Mouse (Mus musculus) ES-Bruce4 (cell line): ENCODE data around the gene Phf21b. TPM values are rescaled to one million over a fixed set of nuclear protein-coding genes. Genes with fewer than 3 reads are reported as not detected.

ENCODE experiments used
- H3K27ac ChIP-seq: 2 replicates; pipeline ENCODE4 v1.5.1; 2012; ENCODE audit warnings: low read length, inconsistent platforms; ENCODE audit not compliant: insufficient read depth
- H3K27me3 ChIP-seq: 2 replicates; pipeline ENCODE4 v1.6.1; 2012; ENCODE audit warnings: mild to moderate bottlenecking, low read length, inconsistent platforms; ENCODE audit not compliant: control insufficient read depth, poor library complexity, insufficient read depth, severe bottlenecking
- H3K36me3 ChIP-seq: 2 replicates; pipeline ENCODE4 v1.6.1; 2012; ENCODE audit warnings: inconsistent platforms, mild to moderate bottlenecking, low read length, moderate library complexity; ENCODE audit not compliant: control insufficient read depth, poor library complexity, insufficient read depth, severe bottlenecking
- H3K4me1 ChIP-seq: one replicate; pipeline ENCODE4 v1.8.1; 2011; ENCODE audit warnings: low read length; ENCODE audit not compliant: control insufficient read depth, insufficient read depth
- H3K4me3 ChIP-seq: 2 replicates; pipeline ENCODE4 v1.5.1; 2011; ENCODE audit warnings: low read depth, mild to moderate bottlenecking, low read length
- H3K9ac ChIP-seq: 2 replicates; pipeline ENCODE4 v1.6.1; 2012; ENCODE audit warnings: low read depth, mild to moderate bottlenecking, inconsistent platforms; ENCODE audit not compliant: poor library complexity, severe bottlenecking
- H3K9me3 ChIP-seq: replicated peaks from 2 replicates; pipeline ENCODE4 v1.6.1; 2012; ENCODE audit warnings: mild to moderate bottlenecking, low read length, inconsistent platforms; ENCODE audit not compliant: control insufficient read depth, poor library complexity, insufficient read depth, severe bottlenecking
- CTCF ChIP-seq: IDR thresholded peaks from one replicate; pipeline ENCODE4 v1.8.1; 2011; ENCODE audit warnings: low read depth, low read length
- EP300 ChIP-seq: IDR thresholded peaks from 2 replicates; pipeline ENCODE4 v1.6.1; 2011; ENCODE audit warnings: low read depth, low read length; ENCODE audit not compliant: insufficient read depth
- POLR2A ChIP-seq: IDR thresholded peaks from one replicate; pipeline ENCODE4 v1.8.1; 2011; ENCODE audit warnings: low read length; ENCODE audit not compliant: insufficient read depth
- polyA plus RNA-seq: library from polyadenylated mRNA; stranded (reverse); fragments of >200 nt; gene quantifications from 2 replicates; pipeline ENCODE4 v1.2.4, GENCODE M21; 2011; ENCODE audit warnings: low read depth; ENCODE audit not compliant: missing spikeins, insufficient read depth, insufficient read length

Phf21b gene
- polyA plus RNA-seq, 1 experiment = 4.2 TPM

GRCm38 (mm10) chr15:84852457-84853070, 3.3 kb downstream of the Phf21b start:
- Histone ChIP-seq H3K27ac (no peak overlapping the region), H3K36me3 (no peaks in the 10 kb centered on the region), H3K4me3 (no peak overlapping the region), H3K9me3 (no peaks in the 10 kb centered on the region), H3K4me1 (no peaks in the 10 kb centered on the region), H3K9ac (no peak overlapping the region), H3K27me3 (peaks cover 6% of the 10 kb centered on the region; the same call in 1 of the 2 replicates)
- TF ChIP-seq POLR2A (no peak), CTCF (no peak), EP300 (no peak)

DNA sequence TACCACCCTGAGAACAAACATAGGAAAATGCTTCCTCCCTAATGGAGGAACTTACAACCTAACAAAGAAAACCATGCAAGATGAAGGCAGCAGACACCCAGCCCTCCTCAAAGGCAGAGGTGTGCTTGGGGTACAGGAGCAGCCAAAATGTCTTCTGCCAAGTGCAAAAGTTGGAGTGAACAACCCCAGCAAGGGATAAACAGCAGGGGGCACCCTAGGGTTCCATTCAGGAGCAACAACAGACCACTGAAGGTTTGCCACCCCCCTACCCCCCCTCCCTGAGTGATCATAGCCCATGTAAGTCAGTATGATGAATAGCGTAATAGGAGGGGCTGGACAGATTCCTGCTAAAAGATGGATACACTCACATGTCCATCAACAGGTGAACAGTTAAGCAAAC, 5.5 kb downstream of the Phf21b start:
- TF ChIP-seq POLR2A = no peak
- TF ChIP-seq EP300 = no peak
- TF ChIP-seq CTCF = no peak
- no peak overlapping the region for H3K4me3 ChIP-seq
- H3K9ac ChIP-seq = no peak overlapping the region
- H3K36me3 ChIP-seq = no peaks in the 10 kb centered on the region
- no peaks in the 10 kb centered on the region for H3K4me1 ChIP-seq
- no peaks in the 10 kb centered on the region for H3K9me3 ChIP-seq
- H3K27ac ChIP-seq = no peak overlapping the region
- H3K27me3 ChIP-seq = peaks cover 6% of the 10 kb centered on the region; the same call in 1 of the 2 replicates

DNA sequence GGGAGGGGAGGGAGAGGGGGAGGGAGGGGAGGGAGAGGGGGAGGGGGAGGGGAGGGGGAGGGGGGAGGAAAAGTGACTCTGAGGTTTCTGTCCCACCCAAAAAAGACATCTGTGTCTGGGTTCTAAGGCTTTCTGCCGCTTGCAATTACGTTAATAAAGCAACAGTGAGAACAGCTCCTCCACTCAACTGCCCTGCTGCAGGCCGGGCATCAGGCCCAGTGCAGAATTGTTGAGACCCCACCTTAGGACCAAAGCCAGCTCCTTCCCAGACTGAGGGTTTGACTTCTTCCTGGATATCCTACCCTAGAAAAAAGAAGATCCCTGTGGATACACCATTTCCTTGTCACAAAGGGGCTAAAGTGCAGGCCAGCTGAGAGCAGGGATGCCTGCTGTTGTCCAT, 9.6 kb downstream of the Phf21b start:
- TF ChIP-seq EP300 = no peak
- no peak overlapping the region for H3K4me3 ChIP-seq
- no peaks in the 10 kb centered on the region for H3K9me3 ChIP-seq
- H3K36me3 ChIP-seq = no peaks in the 10 kb centered on the region
- no peak overlapping the region for H3K9ac ChIP-seq
- H3K4me1 ChIP-seq = no peaks in the 10 kb centered on the region
- no peaks in the 10 kb centered on the region for H3K27me3 ChIP-seq
- H3K27ac ChIP-seq = no peak overlapping the region

DNA sequence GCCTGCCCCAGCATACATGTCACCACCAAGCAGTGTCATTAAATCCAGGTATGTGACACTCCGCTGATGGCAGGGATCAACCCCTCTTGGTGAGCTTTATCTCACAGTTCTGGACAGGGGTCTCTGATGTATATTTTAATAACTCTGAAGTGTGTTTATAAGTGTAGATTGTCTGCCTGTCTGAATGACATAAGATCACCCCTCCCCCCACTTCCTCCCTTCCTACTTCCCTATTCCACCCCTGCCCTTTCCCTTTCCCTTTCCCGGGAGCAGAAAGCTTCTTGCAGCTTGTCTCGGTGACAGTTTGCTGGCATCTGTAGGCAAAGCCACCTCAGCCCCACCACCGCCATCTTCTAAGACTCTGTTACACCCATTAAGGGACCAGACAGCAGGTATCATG, 11.0 kb downstream of the Phf21b start:
- no peaks in the 10 kb centered on the region for H3K27me3 ChIP-seq
- TF ChIP-seq POLR2A = no peak
- H3K4me3 ChIP-seq = no peak overlapping the region
- H3K4me1 ChIP-seq = no peaks in the 10 kb centered on the region
- H3K27ac ChIP-seq = no peak overlapping the region
- no peaks in the 10 kb centered on the region for H3K36me3 ChIP-seq
- H3K9me3 ChIP-seq = no peaks in the 10 kb centered on the region
- H3K9ac ChIP-seq = no peak overlapping the region

- no peaks in the 10 kb centered on the region for H3K4me1 ChIP-seq
- no peaks in the 10 kb centered on the region for H3K27me3 ChIP-seq
- H3K27ac ChIP-seq = no peak overlapping the region
- TF ChIP-seq EP300 = no peak
- TF ChIP-seq POLR2A = no peak
- no peak for TF ChIP-seq CTCF
- H3K9me3 ChIP-seq = no peaks in the 10 kb centered on the region
- H3K36me3 ChIP-seq = no peaks in the 10 kb centered on the region
- no peak overlapping the region for H3K9ac ChIP-seq
- no peak overlapping the region for H3K4me3 ChIP-seq
These were observed 12.8 kb downstream of the Phf21b start for GRCm38 (mm10) chr15:84843034-84843433.

GRCm38 (mm10) chr15:84841925-84842821, 13.7 kb downstream of the Phf21b start:
- H3K27me3 ChIP-seq = no peaks in the 10 kb centered on the region
- TF ChIP-seq CTCF (no peak), EP300 (no peak), POLR2A (no peak)
- no peaks in the 10 kb centered on the region for H3K9me3 ChIP-seq
- no peaks in the 10 kb centered on the region for H3K4me1 ChIP-seq
- no peak overlapping the region for H3K27ac ChIP-seq
- no peaks in the 10 kb centered on the region for H3K36me3 ChIP-seq
- no peak overlapping the region for H3K4me3 ChIP-seq
- H3K9ac ChIP-seq = no peak overlapping the region
